Mouse (Mus musculus) small intestine, adult 2 months (tissue): ENCODE results near the gene Samd7.

Experiments used
- CTCF ChIP-seq: fragments of 200-500 bp; IDR thresholded peaks from 2 replicates; pipeline ENCODE4 v1.5.1; 2012; ENCODE audit warnings: low read depth, mild to moderate bottlenecking, control low read depth, inconsistent platforms, low read length, moderate library complexity, mixed read lengths; ENCODE audit not compliant: insufficient replicate concordance, insufficient read length; ENCODE audit errors: extremely low read depth
- POLR2A ChIP-seq: fragments of 200-500 bp; IDR thresholded peaks from 2 replicates; pipeline ENCODE4 v1.6.1; 2012; ENCODE audit warnings: low read depth, mild to moderate bottlenecking, control low read depth, inconsistent platforms, low read length, moderate library complexity

GRCm38 (mm10) chr3:30765311-30766027 lies 19.4 kb downstream of the Samd7 start:
- TF ChIP-seq CTCF (no peak), POLR2A (no peak)
